Mouse (Mus musculus): ENCODE results near the gene Lrig1. TPM values are rescaled to one million over a fixed set of nuclear protein-coding genes. Genes with fewer than 3 reads are reported as not detected.
A peak's percentile ranks its signal among the peaks of the same experiment; 100 is the strongest.
"Not testable (repeated sequence)": the region's sequence is repeated elsewhere in the genome, so short reads cannot be mapped to it uniquely, and the experiment has no call there.

Lrig1 gene
- total RNA-seq, 4 experiments from 2014 or later: 28.5 to 38.8 (median 33.4) TPM

DNA sequence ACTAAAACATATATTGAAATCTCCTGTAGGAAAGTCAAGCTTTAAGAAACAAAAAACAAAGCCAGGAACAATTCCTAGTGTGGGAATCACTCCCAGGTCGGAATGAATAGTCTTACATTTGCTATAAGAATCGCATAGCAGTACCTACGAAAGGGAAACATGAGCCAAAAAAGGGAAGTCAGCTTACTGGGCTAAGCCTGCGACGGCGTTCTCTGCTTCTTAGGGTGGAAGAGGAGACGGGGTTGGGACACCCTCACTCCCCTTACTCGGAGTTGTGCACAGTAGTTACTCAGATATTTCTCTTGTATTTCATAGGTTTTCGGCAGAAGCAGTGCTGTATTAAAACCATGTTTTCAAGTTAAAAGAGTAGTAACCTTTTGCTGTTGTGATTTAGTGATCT, 117.9 kb downstream of the Lrig1 start:
- DNase-seq (ENCODE audit: low spot score in 2 of 2): no peak

DNA sequence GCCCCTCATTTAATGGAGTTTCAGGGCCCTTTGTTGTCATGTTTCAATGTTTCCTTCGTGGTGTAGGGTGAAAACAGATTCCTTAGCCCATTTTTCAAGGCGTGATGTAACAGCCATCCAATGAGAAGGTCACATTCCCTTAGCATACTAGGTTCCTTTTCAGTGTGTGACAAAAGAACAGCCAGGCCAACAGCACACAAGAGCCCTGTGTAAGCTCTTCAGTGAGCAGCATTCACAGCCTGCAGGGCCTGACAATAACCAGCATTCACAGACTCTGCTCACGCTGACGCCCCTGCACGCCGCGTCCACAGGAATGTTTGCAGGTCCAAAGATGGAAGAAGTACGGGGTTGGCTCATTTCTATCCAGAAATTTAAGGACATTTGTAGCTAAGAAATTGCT, 122.0 kb downstream of the Lrig1 start:
- DNase-seq (ENCODE audit: low spot score in 2 of 2): peak in 1 of 2 experiments; percentile 45

DNA sequence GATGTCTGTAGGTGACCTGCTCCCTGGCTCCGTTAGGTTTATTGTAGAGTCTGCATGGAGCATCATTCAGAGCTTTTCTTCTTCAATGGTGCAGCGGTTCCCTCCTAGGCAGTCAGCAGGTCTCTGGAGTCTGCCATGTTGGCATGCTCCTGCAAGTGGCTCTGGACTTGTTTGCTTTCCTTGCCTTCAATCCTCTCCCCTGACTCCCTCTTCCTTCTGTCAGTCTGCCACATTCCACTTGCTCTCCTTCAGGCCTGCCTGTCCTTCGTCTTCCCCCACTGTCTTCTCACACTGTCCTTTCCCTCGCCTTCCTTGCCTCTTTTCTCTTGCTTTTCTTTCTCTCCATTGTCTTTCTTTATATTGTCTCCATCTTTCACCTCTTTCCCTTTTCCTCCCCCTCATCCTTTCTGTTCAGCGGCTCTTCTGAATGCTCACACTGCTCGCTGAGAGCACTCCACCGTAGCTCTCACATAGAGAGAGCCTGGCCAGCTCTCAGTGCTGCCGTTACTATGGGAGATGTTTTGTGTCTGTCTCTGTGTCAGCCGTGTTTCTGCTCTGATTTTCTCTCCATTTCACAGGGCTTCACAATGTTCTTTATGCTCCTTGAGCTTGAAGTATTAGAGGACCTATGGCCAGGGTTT, 124.3 kb downstream of the Lrig1 start:
- no peak for DNase-seq (ENCODE audit: low spot score in 2 of 2)

DNA sequence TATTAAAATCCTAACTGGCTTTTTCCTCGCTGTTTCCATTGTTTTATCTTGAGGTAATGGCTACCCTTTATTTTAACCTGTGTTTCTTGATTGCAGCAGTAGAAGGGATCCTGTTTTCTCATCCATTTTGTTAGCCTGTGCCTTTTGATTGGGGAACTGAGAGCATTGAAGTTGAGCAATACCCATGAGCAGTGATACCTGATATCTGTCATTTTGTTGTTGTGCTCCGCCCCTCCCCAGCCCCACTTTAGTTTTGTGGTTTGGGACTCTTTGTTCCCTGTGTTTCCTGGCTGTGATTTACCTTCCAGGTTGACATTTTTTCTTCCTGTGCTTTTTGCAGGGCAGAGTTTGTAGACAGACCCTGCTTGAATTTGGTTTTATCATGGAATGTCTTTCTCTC, 131.9 kb downstream of the Lrig1 start:
- DNase-seq (ENCODE audit: low spot score in 2 of 2): no peak

DNA sequence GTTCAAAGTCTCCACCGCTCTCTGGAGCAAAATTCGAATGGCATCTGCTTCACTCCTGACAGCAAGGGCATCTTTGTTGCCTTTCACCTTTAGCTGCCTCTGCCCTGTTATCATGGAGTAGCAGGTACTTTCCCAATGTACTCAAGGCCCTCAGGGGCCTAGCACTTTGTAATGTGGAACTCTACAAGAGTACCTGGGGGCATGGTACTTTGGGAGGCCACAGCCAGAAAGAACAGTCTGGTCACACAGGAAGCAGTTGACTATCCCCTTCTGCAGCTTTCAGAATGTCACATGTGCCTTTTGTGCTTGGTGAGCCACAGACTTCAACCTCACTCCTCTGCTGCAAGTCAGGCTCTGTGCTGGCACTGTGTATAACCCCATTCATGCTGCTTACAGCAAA, 134.2 kb downstream of the Lrig1 start:
- DNase-seq (ENCODE audit: low spot score in 2 of 2): no peak

DNA sequence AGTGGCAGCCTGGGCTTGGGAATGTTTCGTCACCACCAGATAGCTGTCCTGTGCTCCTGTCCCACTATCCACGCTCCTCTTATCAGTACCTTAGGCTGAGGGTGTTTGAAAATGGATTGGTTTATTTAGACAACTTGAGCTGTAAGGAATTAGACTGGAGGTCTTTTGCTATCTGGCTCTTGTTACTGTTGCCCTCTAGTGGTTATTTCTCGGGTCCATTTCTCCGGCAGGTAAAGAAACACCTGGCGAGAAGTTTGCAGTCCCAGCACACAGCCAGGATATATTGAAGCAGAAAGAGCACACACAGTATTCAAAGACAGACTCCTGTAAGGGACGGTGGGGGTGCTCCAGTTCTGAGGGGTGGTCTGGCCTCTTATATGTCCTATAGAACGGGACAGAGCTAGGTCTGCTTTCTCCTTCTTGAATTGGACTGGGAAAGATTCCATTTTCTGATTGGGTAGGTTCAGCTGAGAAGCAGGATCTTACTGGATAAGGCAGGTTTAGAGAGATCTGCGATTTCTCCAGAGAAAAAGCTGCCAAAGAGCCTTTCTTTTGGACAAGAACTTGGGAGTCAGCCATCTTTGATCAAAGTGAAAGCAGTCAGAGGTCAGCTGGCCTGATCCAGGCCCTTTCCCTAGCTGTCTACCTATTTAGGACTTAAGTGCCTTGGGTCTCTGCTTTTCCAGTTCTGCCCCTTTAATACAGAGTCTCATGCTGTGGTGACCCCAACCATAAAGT, 136.6 kb downstream of the Lrig1 start:
- no peak for DNase-seq (ENCODE audit: low spot score in 2 of 2)

DNA sequence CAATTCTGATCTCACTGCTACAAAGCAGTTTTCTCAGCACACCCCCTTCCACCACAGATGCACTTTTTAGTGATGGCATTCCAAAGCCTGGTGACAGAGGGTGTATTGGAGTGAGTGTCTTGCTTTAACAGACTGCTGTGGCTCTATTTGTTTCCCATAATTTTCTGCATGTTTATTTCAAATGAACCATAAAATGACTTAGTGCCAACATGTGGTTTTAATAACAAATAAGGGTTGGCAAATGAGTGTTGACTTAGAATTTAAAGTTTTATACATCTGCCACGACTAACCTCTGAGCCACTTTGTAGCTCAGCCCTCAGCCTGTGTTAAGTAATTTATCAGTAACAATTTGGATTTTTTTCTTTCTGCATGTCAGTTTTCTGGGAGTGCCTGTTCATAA, 138.6 kb downstream of the Lrig1 start:
- no peak for DNase-seq (ENCODE audit: low spot score in 2 of 2)

DNA sequence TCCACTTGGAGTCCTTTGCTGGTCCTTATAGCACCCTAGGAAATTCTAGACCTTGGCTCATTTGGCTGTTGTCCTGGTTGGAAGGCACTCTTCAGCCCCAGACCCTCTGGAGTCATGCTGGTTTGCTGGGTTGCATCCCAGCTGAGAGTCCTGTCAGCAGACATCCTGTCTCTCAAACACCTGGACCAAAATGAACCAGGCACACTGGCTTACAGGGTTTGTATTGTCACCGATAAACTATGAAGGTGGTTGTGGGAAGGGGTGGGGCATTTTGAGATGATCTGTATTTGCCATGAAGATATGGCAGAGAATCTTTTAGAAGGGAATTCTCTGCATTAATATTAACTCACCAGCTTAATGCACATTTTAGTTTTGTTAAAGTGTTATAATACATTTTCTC, 139.1 kb downstream of the Lrig1 start:
- no peak for DNase-seq (ENCODE audit: low spot score in 2 of 2)

DNA sequence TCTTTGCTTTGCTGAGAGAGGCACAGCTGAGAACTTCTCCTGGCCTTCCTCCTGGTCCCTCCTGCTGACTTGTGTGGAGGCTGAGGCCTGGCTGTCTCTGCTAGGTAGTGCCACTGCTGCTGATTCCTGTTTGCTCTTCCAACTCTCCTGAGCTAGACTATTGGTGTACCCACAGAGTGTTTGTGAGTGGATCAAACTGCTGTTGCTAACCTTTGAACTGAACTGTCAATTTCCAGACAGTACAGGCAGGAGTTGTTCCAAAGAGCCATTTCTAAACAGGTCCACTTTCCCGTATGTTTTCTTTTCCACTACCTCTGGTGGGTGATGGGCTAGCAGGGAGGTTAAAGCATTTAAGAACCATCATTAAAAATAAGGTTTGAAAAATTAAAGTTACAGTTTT, 141.4 kb downstream of the Lrig1 start:
- DNase-seq (ENCODE audit: low spot score in 2 of 2): not testable (repeated sequence)

Small RNA genes within 50 kb of the gene (microRNA-seq; reads per million reads assigned to microRNA genes)
- 0 to 0.21 reads per million in 2 experiments for gene Mir7041

Other genes starting within 250 kb of the Lrig1 start
- 10 to 100 TPM; 14.3 to 16.9 (median 15.6) TPM for gene Slc25a26, start 199.8 kb downstream of the Lrig1 start, total RNA-seq (2022)